Mouse (Mus musculus): Measurements from ENCODE around the gene Ccr1l1. TPM values are rescaled to one million over a fixed set of nuclear protein-coding genes. Genes with fewer than 3 reads are reported as not detected.

The Ccr1l1 gene
- polyA plus RNA-seq, 1 experiment from 2014 or later: not detected

Other genes with a start within 250 kb of the Ccr1l1 start
- 0.28 TPM in 1 of 2 replicates, not detected in the other for gene Cxcr6, start 171.9 kb downstream of the Ccr1l1 start, polyA plus RNA-seq (2016; fragmentation: Nextera tagmentation; extraction: Ambion mirVana)
- 15.0 and 15.2 TPM in 2 replicates for gene Fyco1, start 126.5 kb downstream of the Ccr1l1 start, polyA plus RNA-seq (2016; fragmentation: Nextera tagmentation; extraction: Ambion mirVana)
- gene Xcr1, start 116.4 kb downstream of the Ccr1l1 start, polyA plus RNA-seq (2016; fragmentation: Nextera tagmentation; extraction: Ambion mirVana): 0.04 TPM in 1 of 2 replicates, not detected in the other
- 1.3 and 1.5 TPM in 2 replicates for gene Ccr1, start 9.7 kb downstream of the Ccr1l1 start, polyA plus RNA-seq (2016; fragmentation: Nextera tagmentation; extraction: Ambion mirVana)
- not detected in 2 replicates for gene Ccr3, start 43.6 kb upstream of the Ccr1l1 start, polyA plus RNA-seq (2016; fragmentation: Nextera tagmentation; extraction: Ambion mirVana)
- gene Ccr2, start 123.5 kb upstream of the Ccr1l1 start, polyA plus RNA-seq (2016; fragmentation: Nextera tagmentation; extraction: Ambion mirVana): 0.76 and 0.93 TPM in 2 replicates
- 0.19 and 0.59 TPM in 2 replicates for gene Ccr5, start 143.1 kb upstream of the Ccr1l1 start, polyA plus RNA-seq (2016; fragmentation: Nextera tagmentation; extraction: Ambion mirVana)